Mouse (Mus musculus) inflammation-experienced regulatory T-cells, adult 16 weeks (primary cell): ENCODE results near the gene Fkbp8. TPM values are rescaled to one million over a fixed set of nuclear protein-coding genes. Genes with fewer than 3 reads are reported as not detected.

Experiments
- polyA plus RNA-seq: library from polyadenylated mRNA; unstranded; fragments of 100-300 nt; shearing (Covaris generic); gene quantifications from one replicate; pipeline ENCODE4 v1.2.1, GENCODE M21; 2017

Fkbp8 gene
- polyA plus RNA-seq: 450 TPM

GRCm38 (mm10) chr8:70527512-70528181 lies at the start of gene Fkbp8, which contains the start of gene Kxd1:
TSS of gene Fkbp8 (plus strand) at chr8:70527724.
TSS of gene Kxd1 (minus strand) at chr8:70527956.

GRCm38 (mm10) chr8:70486941-70487520 lies 40.5 kb upstream of the Fkbp8 start, which contains the start of gene Tmem59l:
TSS of gene Tmem59l (minus strand) at chr8:70487358.

GRCm38 (mm10) chr8:70492664-70493640 lies 34.6 kb upstream of the Fkbp8 start, which contains the start of gene Crlf1:
TSS of gene Crlf1 (plus strand) at chr8:70493158.

GRCm38 (mm10) chr8:70506328-70507026 lies 21.0 kb upstream of the Fkbp8 start, which contains the start of gene Rex1bd:
TSS of gene Rex1bd (minus strand) at chr8:70506752.

GRCm38 (mm10) chr8:70510228-70510915 lies 17.2 kb upstream of the Fkbp8 start, which contains the start of gene Uba52:
TSS of gene Uba52 (minus strand) at chr8:70510801.

GRCm38 (mm10) chr8:70539077-70539813 lies 11.7 kb downstream of the Fkbp8 start, which contains the start of gene Ell:
TSS of gene Ell (plus strand) at chr8:70539457.

Other genes with a start within 250 kb of the Fkbp8 start
- 1.3 TPM for gene Homer3, start 244.9 kb upstream of the Fkbp8 start, polyA plus RNA-seq
- gene Ddx49, start 225.2 kb upstream of the Fkbp8 start, polyA plus RNA-seq: 59.3 TPM
- gene Cope, start 225.2 kb upstream of the Fkbp8 start, polyA plus RNA-seq: 349 TPM
- gene Cers1, start 211.9 kb upstream of the Fkbp8 start, polyA plus RNA-seq: not detected
- gene Gdf1, start 197.9 kb upstream of the Fkbp8 start, polyA plus RNA-seq: not detected
- 6.2 TPM for gene Upf1, start 174.4 kb upstream of the Fkbp8 start, polyA plus RNA-seq
- gene Comp, start 154.2 kb upstream of the Fkbp8 start, polyA plus RNA-seq: 1.1 TPM
- gene Crtc1, start 88.1 kb upstream of the Fkbp8 start, polyA plus RNA-seq: 19.0 TPM
- gene Klhl26, start 50.8 kb upstream of the Fkbp8 start, polyA plus RNA-seq: 18.6 TPM
- not detected for gene Tmem59l, start 40.4 kb upstream of the Fkbp8 start, polyA plus RNA-seq
- gene Crlf1, start 34.6 kb upstream of the Fkbp8 start, polyA plus RNA-seq: not detected
- 110 TPM for gene Rex1bd, start 21.0 kb upstream of the Fkbp8 start, polyA plus RNA-seq
- gene Uba52, start 16.9 kb upstream of the Fkbp8 start, polyA plus RNA-seq: 1,044 TPM
- gene Kxd1, start 232 bp downstream of the Fkbp8 start, polyA plus RNA-seq: 84.7 TPM
- 43.3 TPM for gene Ell, start 11.7 kb downstream of the Fkbp8 start, polyA plus RNA-seq
- 98.4 TPM for gene Isyna1, start 66.6 kb downstream of the Fkbp8 start, polyA plus RNA-seq
- 34.8 TPM for gene Ssbp4, start 81.1 kb downstream of the Fkbp8 start, polyA plus RNA-seq
- gene Lrrc25, start 88.4 kb downstream of the Fkbp8 start, polyA plus RNA-seq: 0.40 TPM
- gene Gdf15, start 104.7 kb downstream of the Fkbp8 start, polyA plus RNA-seq: not detected
- gene Pgpep1, start 132.7 kb downstream of the Fkbp8 start, polyA plus RNA-seq: 6.1 TPM
- 330 TPM for gene Lsm4, start 145.5 kb downstream of the Fkbp8 start, polyA plus RNA-seq
- 22.8 TPM for gene Jund, start 171.2 kb downstream of the Fkbp8 start, polyA plus RNA-seq
- 0.09 TPM for gene Iqcn, start 175.7 kb downstream of the Fkbp8 start, polyA plus RNA-seq
- not detected for gene Gm3336, start 190.8 kb downstream of the Fkbp8 start, polyA plus RNA-seq
- 0.85 TPM for gene Pde4c, start 196.0 kb downstream of the Fkbp8 start, polyA plus RNA-seq
- gene Rab3a, start 227.0 kb downstream of the Fkbp8 start, polyA plus RNA-seq: 17.6 TPM
- gene Mpv17l2, start 233.2 kb downstream of the Fkbp8 start, polyA plus RNA-seq: 19.0 TPM
- 31.0 TPM for gene Pik3r2, start 249.0 kb downstream of the Fkbp8 start, polyA plus RNA-seq